Mouse (Mus musculus) E14TG2a.4 (cell line): Measurements from ENCODE around the gene Ifrd2.

ENCODE experiments used
- H3K27me3 ChIP-seq: 2 replicates; pipeline ENCODE4 v1.6.1; 2014; ENCODE audit warnings: low read length, control low read depth; ENCODE audit not compliant: insufficient read depth
- H3K36me3 ChIP-seq: 2 replicates; pipeline ENCODE4 v1.6.1; 2014; ENCODE audit warnings: low read length, control low read depth; ENCODE audit not compliant: insufficient read depth
- H3K4me1 ChIP-seq: replicated peaks from 2 replicates; pipeline ENCODE4 v1.6.1; 2014; ENCODE audit warnings: low read depth, low read length, control low read depth
- H3K4me3 ChIP-seq: replicated peaks from 2 replicates; pipeline ENCODE4 v1.5.1; 2014; ENCODE audit warnings: mild to moderate bottlenecking, low read length
- H3K9me3 ChIP-seq: 2 replicates; pipeline ENCODE4 v1.6.1; 2014; ENCODE audit warnings: low read length, control low read depth
- CTCF ChIP-seq: conservative IDR thresholded peaks from 2 replicates; pipeline ENCODE4 v1.5.1; 2014; ENCODE audit warnings: low read length
- NANOG ChIP-seq: IDR thresholded peaks from 2 replicates; pipeline ENCODE4 v1.6.1; 2014; ENCODE audit warnings: borderline replicate concordance, low read length, mixed read lengths
- POU5F1 ChIP-seq: IDR thresholded peaks from 2 replicates; pipeline ENCODE4 v1.6.1; 2014; ENCODE audit warnings: low read length, borderline replicate concordance

Gene Ifrd2

DNA sequence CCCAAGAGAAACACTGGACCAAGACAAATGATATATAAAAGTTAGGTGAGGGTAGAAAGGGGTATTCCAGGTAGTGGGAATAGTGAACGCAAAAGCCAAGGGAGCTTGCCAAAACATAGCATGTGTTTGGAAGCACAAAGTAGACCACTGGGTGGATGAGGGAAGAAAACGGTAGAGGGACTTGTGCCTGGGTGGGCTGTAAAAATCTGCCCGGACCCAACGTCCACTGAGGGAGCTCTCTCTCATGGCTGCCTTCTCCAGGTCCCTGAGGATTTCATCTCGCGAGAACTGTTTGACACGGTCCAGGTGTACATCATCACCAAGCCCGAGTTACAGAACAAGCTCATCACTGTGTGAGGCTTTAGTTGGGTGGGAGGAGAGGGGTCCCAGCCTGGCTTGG is 44.7 kb upstream of the Ifrd2 start:
- Histone ChIP-seq H3K4me3 (peak overlapping the region; percentile 88), H3K9me3 (no peaks in the 10 kb centered on the region), H3K27me3 (peaks cover 5% of the 10 kb centered on the region), H3K36me3 (peaks cover 48% of the 10 kb centered on the region), H3K4me1 (peaks cover 72% of the 10 kb centered on the region)
- TF ChIP-seq NANOG (no peak), CTCF (no peak), POU5F1 (no peak)

DNA sequence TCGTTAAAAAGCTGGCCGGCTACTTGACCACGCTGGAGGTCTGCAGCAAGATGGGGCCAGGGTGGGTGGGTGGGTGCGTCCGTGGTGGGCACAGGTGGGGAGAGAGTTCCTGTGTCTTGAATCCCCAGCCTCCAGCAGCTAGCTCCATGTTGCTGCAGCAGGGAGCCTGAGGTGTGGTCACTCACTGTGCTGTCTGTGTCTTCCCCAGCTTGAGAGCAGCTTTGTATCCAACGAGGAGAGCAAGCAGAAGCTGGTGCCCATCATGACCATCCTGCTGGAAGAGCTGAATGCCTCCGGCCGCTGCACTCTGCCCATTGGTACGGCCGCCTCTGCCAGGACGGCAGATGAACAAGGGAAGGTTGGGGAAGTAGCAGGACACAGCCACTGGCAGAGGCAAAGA is 44.1 kb upstream of the Ifrd2 start:
- H3K9me3 ChIP-seq, result no peaks in the 10 kb centered on the region
- H3K36me3 ChIP-seq, result peaks cover 42% of the 10 kb centered on the region
- no peak for TF ChIP-seq POU5F1
- TF ChIP-seq NANOG, result no peak
- no peak for TF ChIP-seq CTCF
- peaks cover 70% of the 10 kb centered on the region for H3K4me1 ChIP-seq
- H3K27me3 ChIP-seq, result peaks cover 10% of the 10 kb centered on the region
- H3K4me3 ChIP-seq, result no peak overlapping the region

DNA sequence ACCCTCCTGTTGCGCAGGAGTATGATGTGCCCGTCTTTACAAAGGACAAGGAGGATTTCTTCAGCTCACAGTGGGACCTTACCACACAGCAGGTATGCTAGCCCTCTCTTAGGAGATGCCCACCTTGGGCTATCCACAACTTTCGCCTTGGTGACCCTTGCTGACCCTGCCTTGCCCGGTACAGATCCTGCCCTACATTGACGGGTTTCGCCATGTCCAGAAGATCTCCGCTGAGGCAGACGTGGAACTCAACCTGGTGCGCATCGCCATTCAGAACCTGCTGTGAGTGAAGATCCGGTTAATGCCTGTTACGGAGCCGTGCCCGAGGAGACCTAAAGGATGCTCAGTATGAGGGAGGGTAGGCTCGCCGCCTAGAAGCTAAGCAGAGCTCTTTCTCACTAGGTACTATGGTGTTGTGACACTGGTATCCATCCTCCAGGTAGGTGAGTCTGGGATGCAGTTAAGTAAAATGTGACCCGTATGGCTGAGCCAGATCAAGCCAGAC is 43.2 kb upstream of the Ifrd2 start:
- no peak for TF ChIP-seq NANOG

DNA sequence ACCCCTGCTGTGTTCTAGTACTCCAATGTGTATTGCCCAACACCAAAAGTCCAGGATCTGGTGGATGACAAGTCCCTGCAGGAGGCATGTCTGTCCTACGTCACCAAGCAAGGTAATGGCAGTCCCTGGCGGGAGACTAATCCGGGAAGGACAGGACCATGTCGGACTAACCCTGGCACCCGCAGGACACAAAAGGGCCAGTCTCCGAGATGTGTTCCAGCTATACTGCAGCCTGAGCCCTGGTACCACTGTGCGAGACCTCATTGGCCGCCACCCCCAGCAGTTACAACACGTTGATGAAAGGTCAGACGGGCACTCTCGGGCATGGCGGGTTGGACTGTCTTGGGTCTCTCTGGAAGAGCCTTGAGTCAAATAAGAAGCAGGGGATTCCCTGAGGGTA is 42.7 kb upstream of the Ifrd2 start:
- no peak for TF ChIP-seq POU5F1
- peaks cover 28% of the 10 kb centered on the region for H3K36me3 ChIP-seq
- peaks cover 77% of the 10 kb centered on the region for H3K4me1 ChIP-seq
- H3K27me3 ChIP-seq, result peaks cover 25% of the 10 kb centered on the region
- H3K4me3 ChIP-seq, result no peak overlapping the region
- no peaks in the 10 kb centered on the region for H3K9me3 ChIP-seq

More for the DNA sequence above, 43.2 kb upstream of the Ifrd2 start:
- H3K27me3 ChIP-seq, result peaks cover 20% of the 10 kb centered on the region
- H3K4me1 ChIP-seq, result peaks cover 74% of the 10 kb centered on the region
- no peak overlapping the region for H3K4me3 ChIP-seq
- peaks cover 33% of the 10 kb centered on the region for H3K36me3 ChIP-seq
- no peaks in the 10 kb centered on the region for H3K9me3 ChIP-seq

DNA sequence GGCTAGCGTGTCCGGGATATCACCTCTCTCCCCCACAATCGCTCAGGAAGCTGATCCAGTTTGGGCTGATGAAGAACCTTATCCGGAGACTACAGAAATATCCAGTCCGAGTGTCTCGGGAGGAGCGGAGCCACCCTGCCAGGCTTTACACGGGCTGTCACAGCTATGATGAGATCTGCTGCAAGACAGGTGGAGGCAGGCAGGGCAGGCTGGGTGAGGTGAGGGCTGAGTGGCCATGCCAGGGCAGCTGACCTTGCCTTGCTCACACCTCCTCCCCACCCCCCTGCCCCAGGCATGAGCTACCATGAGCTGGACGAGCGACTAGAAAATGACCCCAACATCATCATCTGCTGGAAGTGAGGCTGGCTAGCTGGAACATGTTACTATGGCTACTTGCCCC is 42.2 kb upstream of the Ifrd2 start:
- peaks cover 29% of the 10 kb centered on the region for H3K27me3 ChIP-seq
- H3K4me1 ChIP-seq, result peaks cover 77% of the 10 kb centered on the region
- no peak overlapping the region for H3K4me3 ChIP-seq
- H3K36me3 ChIP-seq, result peaks cover 23% of the 10 kb centered on the region
- TF ChIP-seq POU5F1 (no peak), NANOG (no peak), CTCF (no peak)
- H3K9me3 ChIP-seq, result no peaks in the 10 kb centered on the region

DNA sequence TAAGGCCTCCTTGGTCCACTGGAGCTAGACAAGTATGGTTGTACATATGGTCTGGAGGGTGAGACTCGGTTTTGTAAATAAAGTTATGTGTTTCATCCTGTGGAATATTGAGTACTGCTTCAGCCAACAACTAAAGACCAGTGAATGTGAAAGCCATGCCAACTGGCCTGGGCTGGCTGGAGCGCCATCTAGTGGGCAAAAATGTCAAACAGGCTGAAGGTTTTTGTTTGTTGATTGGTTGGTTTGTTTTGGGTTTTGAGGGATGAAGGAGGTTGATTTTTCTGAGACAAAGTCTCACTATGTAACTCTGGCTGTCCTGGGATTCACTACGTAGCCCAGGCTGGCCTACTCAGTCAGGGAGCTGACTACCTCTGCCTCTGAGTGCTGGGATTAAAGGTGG is 41.8 kb upstream of the Ifrd2 start:
- Histone ChIP-seq H3K4me3 (no peak overlapping the region), H3K27me3 (peaks cover 33% of the 10 kb centered on the region), H3K9me3 (no peaks in the 10 kb centered on the region), H3K36me3 (peaks cover 20% of the 10 kb centered on the region), H3K4me1 (peaks cover 79% of the 10 kb centered on the region)
- TF ChIP-seq CTCF (peak; percentile 92), POU5F1 (no peak), NANOG (no peak)

DNA sequence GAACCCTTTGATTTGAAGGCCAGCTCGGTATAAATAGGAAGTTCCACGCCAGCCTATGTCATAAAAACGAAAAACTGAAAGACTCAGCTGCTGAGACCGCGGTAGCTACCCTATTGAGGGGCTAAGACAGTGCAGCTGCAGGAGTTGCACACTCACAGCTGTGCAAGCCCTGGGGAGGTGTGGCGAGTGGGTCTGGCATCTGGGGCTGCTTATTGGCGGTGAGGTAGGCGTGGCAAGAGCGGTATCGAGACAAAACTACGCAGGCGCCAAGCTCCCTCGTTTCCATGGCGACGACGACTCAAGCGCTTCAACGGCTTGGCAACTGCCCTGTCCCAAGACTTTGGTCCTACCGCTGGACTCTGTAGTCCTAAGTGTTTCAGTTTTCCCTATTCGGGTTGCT is 40.4 kb upstream of the Ifrd2 start, which contains the start of gene Zmynd10:
Gene Zmynd10, plus strand, starts transcription at position 273 of the 400 bp plus-strand sequence.
- Histone ChIP-seq H3K9me3 (no peaks in the 10 kb centered on the region), H3K27me3 (peaks cover 48% of the 10 kb centered on the region), H3K36me3 (peaks cover 20% of the 10 kb centered on the region), H3K4me3 (peak within 1 kb of the TSS; percentile 67), H3K4me1 (peaks cover 81% of the 10 kb centered on the region)
- TF ChIP-seq POU5F1 (no peak), NANOG (no peak), CTCF (no peak)

DNA sequence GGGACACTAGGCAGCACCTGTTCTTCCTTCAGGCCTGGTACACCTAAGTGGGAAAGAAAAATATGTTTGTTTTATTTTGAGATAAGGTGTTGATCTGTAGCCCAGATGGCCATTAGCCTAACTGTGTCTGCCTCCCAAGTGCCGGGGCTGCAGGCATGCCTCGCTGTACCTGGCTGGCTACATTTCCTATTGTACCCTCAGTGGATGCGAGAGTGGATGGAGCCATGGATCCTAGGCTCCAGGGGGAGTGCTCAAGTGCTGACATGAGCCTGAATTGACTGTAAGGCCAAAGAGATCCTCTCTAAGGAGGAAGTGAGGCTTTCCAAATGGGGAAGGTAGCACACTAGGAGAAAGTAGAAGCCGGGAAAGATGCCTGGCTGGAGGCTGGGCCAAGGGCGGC is 39.5 kb upstream of the Ifrd2 start:
- Histone ChIP-seq H3K4me3 (no peak overlapping the region), H3K4me1 (peaks cover 82% of the 10 kb centered on the region), H3K9me3 (no peaks in the 10 kb centered on the region), H3K27me3 (peaks cover 57% of the 10 kb centered on the region), H3K36me3 (peaks cover 20% of the 10 kb centered on the region)
- no peak for TF ChIP-seq NANOG
- no peak for TF ChIP-seq CTCF
- TF ChIP-seq POU5F1, result no peak

DNA sequence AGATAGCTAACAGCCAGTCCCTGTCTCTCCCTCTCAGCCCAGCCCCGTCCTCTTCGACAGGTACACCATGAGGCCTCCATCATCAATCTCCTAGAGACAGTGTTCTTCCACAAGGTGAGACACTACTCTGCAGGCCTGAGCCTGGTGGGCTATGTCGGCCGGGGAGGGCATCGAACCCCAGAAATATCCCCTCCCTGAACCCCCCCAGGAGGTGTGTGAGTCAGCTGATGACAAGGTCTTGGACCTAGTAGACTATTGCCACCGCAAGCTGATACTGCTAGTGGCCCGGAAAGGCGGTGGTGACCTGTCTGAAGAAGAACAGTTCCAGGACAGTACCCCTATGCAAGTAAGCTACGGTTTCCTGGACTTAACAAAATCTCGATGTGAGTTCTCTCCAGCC is 38.6 kb upstream of the Ifrd2 start:
- TF ChIP-seq NANOG, result no peak
- TF ChIP-seq POU5F1, result no peak
- no peak for TF ChIP-seq CTCF
- Histone ChIP-seq H3K36me3 (peaks cover 17% of the 10 kb centered on the region), H3K9me3 (no peaks in the 10 kb centered on the region), H3K27me3 (peaks cover 64% of the 10 kb centered on the region), H3K4me3 (no peak overlapping the region), H3K4me1 (peaks cover 85% of the 10 kb centered on the region)
